Mouse (Mus musculus): ENCODE measurements around the gene Slc35b1.
"Not testable (repeated sequence)": the region's sequence is repeated elsewhere in the genome, so short reads cannot be mapped to it uniquely, and the experiment has no call there.

Slc35b1 gene

GRCm38 (mm10) chr11:95394112-95394511 lies 9.6 kb downstream of the Slc35b1 start:
- no peak for DNase-seq (ENCODE audit: low spot score)

- no peak for DNase-seq (ENCODE audit: low spot score)
Measured at GRCm38 (mm10) chr11:95396548-95396947, 12.1 kb downstream of the Slc35b1 start.

DNA sequence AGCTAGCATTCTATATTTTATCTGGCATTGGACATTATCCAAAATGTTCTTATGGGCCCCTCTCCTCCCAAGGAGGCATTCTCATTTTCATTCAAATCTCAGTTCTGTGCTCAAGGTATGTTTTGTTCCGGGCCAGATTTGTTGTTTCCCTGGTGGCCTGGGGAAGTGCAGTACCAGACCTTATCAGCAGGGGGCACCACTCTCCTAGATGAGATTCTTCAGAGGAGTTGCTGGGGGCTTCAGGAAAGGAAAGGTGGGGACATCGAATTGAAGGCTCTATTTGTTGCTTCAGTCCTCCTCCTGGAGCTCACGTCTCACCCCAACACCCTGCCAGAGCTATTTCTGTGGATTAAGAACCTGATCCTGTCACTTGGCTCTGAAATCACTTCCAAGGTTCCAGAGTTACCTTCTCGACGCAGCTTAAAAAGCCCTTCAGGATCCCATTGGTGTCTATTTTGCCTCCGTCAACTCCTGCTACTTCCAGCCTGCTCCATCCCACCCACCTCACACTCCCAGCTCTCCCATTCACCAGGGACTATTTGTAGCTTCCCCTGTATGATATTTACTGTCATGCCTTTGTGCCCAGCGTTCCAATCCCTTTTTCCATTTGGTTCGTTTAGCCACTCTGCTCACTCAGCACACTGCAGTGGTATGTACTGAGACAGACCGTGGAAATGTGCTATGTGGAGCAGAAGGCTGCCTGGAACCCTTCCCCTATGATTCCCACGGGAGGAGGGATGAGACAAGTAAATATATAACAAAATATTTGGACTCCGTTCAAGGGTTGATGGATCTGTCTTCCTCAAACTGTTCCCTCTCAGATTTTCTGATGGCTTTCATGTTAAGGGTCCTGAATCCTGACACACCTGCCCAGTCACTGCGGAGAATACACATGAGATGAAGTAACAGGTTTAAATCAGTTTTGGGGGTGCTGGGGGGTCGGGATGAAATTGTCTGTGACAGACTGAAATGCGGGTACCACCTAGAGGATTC lies 13.6 kb downstream of the Slc35b1 start:
- DNase-seq (ENCODE audit: low spot score), result peak; percentile 64

DNA sequence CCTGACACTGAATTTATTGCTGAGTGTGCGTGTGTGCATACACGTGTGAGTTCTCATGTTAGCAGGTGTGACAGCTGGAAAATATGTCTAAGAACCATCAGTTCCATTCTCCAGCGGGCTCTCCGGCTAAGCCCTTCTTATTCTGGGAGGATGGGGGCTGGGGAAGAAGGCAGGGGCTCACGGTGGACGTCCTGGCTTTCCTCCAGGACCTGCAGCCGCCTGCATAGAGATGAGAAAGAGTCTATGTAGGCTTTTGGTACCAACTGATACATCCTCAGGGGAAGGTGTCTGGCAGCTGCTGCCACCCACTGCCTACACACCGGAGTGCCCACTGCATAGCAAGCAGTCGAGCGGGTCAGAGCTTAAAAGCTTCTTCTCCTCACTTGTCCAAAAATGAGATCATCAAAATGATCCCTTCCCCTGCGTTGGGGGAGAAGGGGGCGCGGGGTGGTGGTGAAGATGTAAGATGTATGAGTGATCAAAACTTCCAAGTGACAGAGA lies 15.1 kb downstream of the Slc35b1 start:
- DNase-seq (ENCODE audit: low spot score), result no peak

- DNase-seq (ENCODE audit: low spot score), result no peak
Measured at GRCm38 (mm10) chr11:95401568-95401967, 17.1 kb downstream of the Slc35b1 start.

GRCm38 (mm10) chr11:95402196-95402595 lies 17.7 kb downstream of the Slc35b1 start:
- DNase-seq (ENCODE audit: low spot score), result no peak

GRCm38 (mm10) chr11:95402658-95403101 lies 18.2 kb downstream of the Slc35b1 start:
- DNase-seq (ENCODE audit: low spot score), result no peak

- no peak for DNase-seq (ENCODE audit: low spot score)
Measured at GRCm38 (mm10) chr11:95403382-95404340, 19.2 kb downstream of the Slc35b1 start.

DNA sequence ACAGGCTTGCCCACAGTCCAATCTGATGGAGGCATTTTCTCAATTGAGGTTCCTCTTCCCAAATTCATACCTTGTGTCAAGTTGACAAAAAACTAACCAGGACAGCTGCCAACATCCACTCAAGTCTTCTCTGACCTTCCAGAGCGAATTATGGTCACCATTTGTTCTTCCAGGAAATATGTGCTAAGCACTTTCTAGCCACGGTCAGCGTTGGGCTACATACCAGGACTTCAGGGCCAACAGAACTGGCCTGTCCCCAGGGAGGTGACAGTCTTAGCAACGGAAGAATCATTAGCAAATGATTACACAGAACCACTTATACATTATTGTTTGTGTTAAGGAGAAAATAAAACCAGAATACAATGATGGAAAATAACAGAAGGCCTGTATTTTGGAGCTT lies 21.3 kb downstream of the Slc35b1 start:
- no peak for DNase-seq (ENCODE audit: low spot score)

DNA sequence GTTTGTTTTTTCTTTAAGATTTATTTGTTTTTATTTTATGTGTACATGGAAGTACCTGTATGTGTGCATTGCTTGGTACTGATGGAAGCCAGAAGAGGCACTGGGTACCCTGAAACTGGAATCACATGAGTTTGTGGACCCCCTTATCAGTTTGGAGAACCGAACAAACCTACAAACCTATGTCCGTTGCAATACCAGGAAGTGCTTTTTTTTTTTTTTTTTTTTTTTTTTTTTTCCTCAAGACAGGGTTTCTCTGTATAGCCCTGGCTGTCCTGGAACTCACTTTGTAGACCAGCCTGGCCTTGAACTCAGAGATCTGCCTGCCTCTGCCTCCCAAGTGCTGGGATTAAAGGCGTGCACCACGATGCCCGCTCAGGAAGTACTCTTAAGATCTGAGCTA lies 21.9 kb downstream of the Slc35b1 start:
- DNase-seq (ENCODE audit: low spot score), result not testable (repeated sequence)

- no peak for DNase-seq (ENCODE audit: low spot score)
Measured at GRCm38 (mm10) chr11:95409450-95410112, 25.1 kb downstream of the Slc35b1 start.

DNA sequence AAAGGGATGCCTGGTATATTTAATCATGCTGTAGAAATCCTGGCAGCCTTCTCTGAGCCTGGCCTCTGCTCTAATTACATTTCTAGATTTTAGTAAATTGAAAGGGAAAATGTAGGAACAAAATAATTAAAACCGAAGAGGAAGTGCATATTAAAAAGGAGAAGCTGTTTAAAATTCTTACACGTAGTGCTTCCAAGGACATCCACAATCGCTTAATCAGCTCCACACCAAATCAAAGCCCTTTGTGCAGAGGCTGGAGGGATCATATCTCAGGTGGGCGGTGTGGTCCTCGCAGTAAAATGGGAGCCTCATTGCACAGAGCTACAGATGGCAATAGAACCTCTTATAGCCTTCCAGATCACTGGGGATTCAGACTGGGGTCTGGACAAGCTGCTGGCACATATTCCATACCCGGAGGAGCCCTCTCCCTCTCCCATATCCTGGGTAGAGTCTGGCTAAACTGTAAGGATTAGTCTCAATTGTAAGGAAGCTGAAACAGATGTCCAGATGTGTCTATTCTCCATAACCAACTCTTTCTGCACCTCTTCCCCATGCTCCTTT lies 27.0 kb downstream of the Slc35b1 start:
- no peak for DNase-seq (ENCODE audit: low spot score)

DNA sequence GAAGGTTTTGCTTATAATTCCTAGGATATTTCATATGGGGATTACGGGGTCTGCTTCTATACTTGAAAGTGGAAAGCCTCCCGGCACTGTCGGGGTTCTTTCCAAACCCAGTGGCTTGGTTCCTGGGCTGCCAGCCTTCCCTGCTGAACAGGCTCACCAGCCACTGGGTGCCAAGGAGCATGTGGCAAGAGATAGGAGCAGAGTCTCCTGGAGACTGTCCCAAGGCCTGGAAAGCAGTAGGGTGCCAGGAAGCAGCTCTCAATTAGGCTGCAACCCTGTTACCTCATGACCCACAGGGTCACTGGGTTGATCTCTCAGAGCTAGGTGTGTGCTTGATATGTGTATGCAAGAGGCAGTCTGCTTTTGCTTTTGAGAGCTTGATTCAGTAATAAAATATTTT lies 28.1 kb downstream of the Slc35b1 start:
- DNase-seq (ENCODE audit: low spot score), result no peak

DNA sequence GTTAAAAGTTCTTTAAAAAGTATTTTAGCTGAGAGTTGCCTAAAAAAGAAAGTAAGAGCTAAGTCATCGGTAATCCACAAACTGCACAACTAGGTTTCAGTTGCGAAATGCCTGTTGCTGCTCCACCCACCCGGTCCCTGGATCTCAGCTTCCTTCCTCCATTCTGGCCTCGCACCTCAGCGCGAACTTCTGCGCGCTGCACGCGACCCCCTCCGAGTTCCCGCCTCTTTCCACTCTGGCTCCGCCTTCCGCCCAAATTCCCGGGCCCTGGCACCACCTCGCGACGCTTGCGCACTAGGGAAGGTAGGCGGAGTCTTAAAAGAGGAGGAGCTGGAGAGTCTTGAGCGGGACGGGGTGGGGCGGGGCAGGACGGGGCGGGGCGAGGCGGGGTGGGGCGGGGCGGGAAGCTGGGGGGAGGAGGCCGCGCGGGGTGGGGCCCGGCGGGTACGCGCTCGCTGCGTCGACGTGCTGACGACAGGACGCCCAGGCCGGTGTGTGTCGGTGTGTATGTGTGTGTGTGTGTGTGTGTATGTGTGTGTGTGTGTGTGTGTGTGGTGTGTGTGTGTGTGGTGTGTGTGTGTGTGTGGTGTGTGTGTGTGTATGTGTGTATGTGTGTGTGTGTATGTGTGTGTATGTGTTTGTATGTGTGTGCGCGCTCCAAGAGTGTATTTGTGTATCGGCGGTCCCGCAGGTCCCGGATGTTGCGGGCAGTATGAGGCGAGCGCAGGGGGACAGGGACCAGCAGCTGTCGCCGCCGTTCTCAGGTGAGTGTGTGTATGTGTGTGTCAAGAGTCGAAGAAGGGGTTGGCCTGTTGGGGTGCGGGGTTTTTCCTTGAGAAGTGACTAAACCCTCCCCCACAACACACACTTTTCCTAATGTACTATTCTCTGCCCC lies 29.4 kb downstream of the Slc35b1 start, which contains the start of gene Spop:
Spop (plus strand) TSS at position 440 of the 895 bp plus-strand sequence.
- DNase-seq (ENCODE audit: low spot score), result peak; percentile 93

- DNase-seq (ENCODE audit: low spot score), result peak; percentile 91
Measured at GRCm38 (mm10) chr11:95414536-95415161, 30.2 kb downstream of the Slc35b1 start.

GRCm38 (mm10) chr11:95415931-95416330 lies 31.4 kb downstream of the Slc35b1 start:
- DNase-seq (ENCODE audit: low spot score), result no peak

GRCm38 (mm10) chr11:95417341-95417740 lies 32.8 kb downstream of the Slc35b1 start:
- DNase-seq (ENCODE audit: low spot score), result no peak

- no peak for DNase-seq (ENCODE audit: low spot score)
Measured at GRCm38 (mm10) chr11:95420880-95421435, 36.5 kb downstream of the Slc35b1 start.

DNA sequence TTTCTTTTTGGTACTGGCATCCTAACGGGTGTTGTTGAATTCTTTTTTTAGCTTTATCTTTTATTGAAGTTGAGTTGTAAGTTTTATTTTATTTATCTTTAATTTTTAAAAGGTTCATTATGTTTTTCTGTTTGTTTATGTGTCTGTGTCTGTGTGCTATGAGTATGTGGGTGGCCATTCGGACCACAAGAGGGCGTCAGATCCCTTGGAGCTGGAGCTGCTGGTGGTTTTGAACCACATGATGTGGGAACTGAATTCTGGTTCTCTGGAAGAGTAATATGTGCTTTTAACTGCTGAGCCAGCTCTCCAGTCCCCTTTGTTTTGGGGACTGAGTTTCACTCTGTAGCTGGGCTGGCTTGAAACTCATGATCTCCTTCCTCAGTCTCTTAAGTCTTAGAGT lies 39.0 kb downstream of the Slc35b1 start:
- DNase-seq (ENCODE audit: low spot score), result no peak

Measured in T-cell, adult 2 months (primary cell).